Mouse (Mus musculus) MEL (cell line): ENCODE results near the gene Rfx4. TPM values are rescaled to one million over a fixed set of nuclear protein-coding genes. Genes with fewer than 3 reads are reported as not detected.
A peak's percentile ranks its signal among the peaks of the same experiment; 100 is the strongest.

Experiments
- DNase-seq: peaks from one replicate; pipeline ENCODE4 v3.0.0; 2011; ENCODE audit warnings: low read depth, low spot score
- H3K27ac ChIP-seq: 2 replicates; pipeline ENCODE4 v1.5.1; 2012; ENCODE audit warnings: low read depth, mild to moderate bottlenecking, control low read depth, low read length, moderate library complexity; ENCODE audit not compliant: control insufficient read depth
- H3K27me3 ChIP-seq, 2 experiments: fragments of 150-350 bp in 1 of 2; sonication (generic) in 1 of 2; 2 replicates each; pipeline ENCODE4 v1.6.1; 2012; ENCODE audit warnings: low read length in 2 of 2, mild to moderate bottlenecking in 2 of 2, improper control_type of control experiment in 1 of 2, moderate library complexity in 1 of 2; ENCODE audit not compliant: insufficient read depth in 2 of 2, control insufficient read depth in 1 of 2
- H3K36me3 ChIP-seq, 2 experiments: 2 replicates each; pipeline ENCODE4 v1.6.1; 2012 to 2014; ENCODE audit warnings: low read length in 2 of 2, improper control_type of control experiment in 1 of 2, inconsistent platforms in 1 of 2, mild to moderate bottlenecking in 1 of 2; ENCODE audit not compliant: insufficient read depth in 2 of 2, control insufficient read depth in 1 of 2
- H3K4me1 ChIP-seq, 2 experiments: fragments of 150-350 bp in 1 of 2; sonication (generic) in 1 of 2; 2 replicates each; pipeline ENCODE4 v1.6.1; 2012; ENCODE audit warnings: low read length in 2 of 2, improper control_type of control experiment in 1 of 2, mild to moderate bottlenecking in 1 of 2; ENCODE audit not compliant: insufficient read depth in 2 of 2, control insufficient read depth in 1 of 2
- H3K4me3 ChIP-seq, 2 experiments: fragments of 150-350 bp in 1 of 2; sonication (generic) in 1 of 2; 2 replicates each; pipeline ENCODE4 v1.5.1; 2012; ENCODE audit warnings: low read depth in 2 of 2, low read length in 2 of 2, mild to moderate bottlenecking in 2 of 2, moderate library complexity in 2 of 2, control low read depth in 1 of 2, improper control_type of control experiment in 1 of 2; ENCODE audit not compliant: control insufficient read depth in 1 of 2, insufficient read depth in 1 of 2
- H3K79me2 ChIP-seq: 2 replicates; pipeline ENCODE4 v1.6.1; 2012; ENCODE audit warnings: mild to moderate bottlenecking, low read length, moderate library complexity; ENCODE audit not compliant: control insufficient read depth, poor library complexity, insufficient read depth
- H3K9ac ChIP-seq: 2 replicates; pipeline ENCODE4 v1.6.1; 2012; ENCODE audit warnings: low read depth, mild to moderate bottlenecking, control low read depth, low read length, moderate library complexity; ENCODE audit not compliant: control insufficient read depth, poor library complexity, severe bottlenecking
- H3K9me3 ChIP-seq: fragments of 150-350 bp; sonication (generic); replicated peaks from 2 replicates; pipeline ENCODE4 v1.6.1; 2012; ENCODE audit warnings: mild to moderate bottlenecking, low read length, improper control_type of control experiment, moderate library complexity; ENCODE audit not compliant: insufficient read depth
- BHLHE40 ChIP-seq: IDR thresholded peaks from 2 replicates; pipeline ENCODE4 v1.6.1; 2012; ENCODE audit warnings: low read depth, mild to moderate bottlenecking, inconsistent platforms, low read length, improper control_type of control experiment, borderline replicate concordance
- CHD1 ChIP-seq: IDR thresholded peaks from 2 replicates; pipeline ENCODE4 v1.6.1; 2012; ENCODE audit warnings: low read depth, mild to moderate bottlenecking, inconsistent platforms, low read length, improper control_type of control experiment
- ELF1 ChIP-seq: IDR thresholded peaks from 2 replicates; pipeline ENCODE4 v1.6.1; 2014; ENCODE audit warnings: low read depth, mild to moderate bottlenecking, inconsistent platforms, low read length, improper control_type of control experiment, moderate library complexity
- EP300 ChIP-seq, 2 experiments: IDR thresholded peaks; 2 replicates each; pipeline ENCODE4 v1.6.1; 2011; ENCODE audit warnings: improper control_type of control experiment in 2 of 2, low read length in 2 of 2, low read depth in 1 of 2, mild to moderate bottlenecking in 1 of 2
- ETS1 ChIP-seq: IDR thresholded peaks from 2 replicates; pipeline ENCODE4 v1.6.1; 2012; ENCODE audit warnings: low read depth, mild to moderate bottlenecking, inconsistent platforms, low read length, improper control_type of control experiment, moderate library complexity
- GATA1 ChIP-seq: IDR thresholded peaks from 2 replicates; pipeline ENCODE4 v1.6.1; 2011; ENCODE audit warnings: low read depth, low read length, improper control_type of control experiment
- HCFC1 ChIP-seq: IDR thresholded peaks from 2 replicates; pipeline ENCODE4 v1.6.1; 2012; ENCODE audit warnings: low read depth, mild to moderate bottlenecking, inconsistent platforms, low read length, improper control_type of control experiment, moderate library complexity
- JUND ChIP-seq: IDR thresholded peaks from 2 replicates; pipeline ENCODE4 v1.6.1; 2011; ENCODE audit warnings: low read depth, mild to moderate bottlenecking, improper control_type of control experiment, low read length
- KAT2A ChIP-seq: conservative IDR thresholded peaks from 2 replicates; pipeline ENCODE4 v1.6.1; 2012; ENCODE audit warnings: low read depth, low read length, improper control_type of control experiment, inconsistent platforms
- MAFK ChIP-seq: IDR thresholded peaks from 2 replicates; pipeline ENCODE4 v1.6.1; 2011; ENCODE audit warnings: low read depth, mild to moderate bottlenecking, low read length, improper control_type of control experiment, borderline replicate concordance
- MAX ChIP-seq: IDR thresholded peaks from 2 replicates; pipeline ENCODE4 v1.6.1; 2011; ENCODE audit warnings: low read length, improper control_type of control experiment
- MAZ ChIP-seq: IDR thresholded peaks from 2 replicates; pipeline ENCODE4 v1.6.1; 2012; ENCODE audit warnings: low read depth, mild to moderate bottlenecking, inconsistent platforms, low read length, improper control_type of control experiment
- MEF2A ChIP-seq: IDR thresholded peaks from 2 replicates; pipeline ENCODE4 v1.6.1; 2014; ENCODE audit warnings: low read depth, mild to moderate bottlenecking, inconsistent platforms, low read length, improper control_type of control experiment; ENCODE audit not compliant: poor library complexity, insufficient replicate concordance, severe bottlenecking; ENCODE audit errors: extremely low read depth
- MXI1 ChIP-seq: IDR thresholded peaks from 2 replicates; pipeline ENCODE4 v1.6.1; 2011; ENCODE audit warnings: mild to moderate bottlenecking, low read depth, low read length, improper control_type of control experiment
- MYB ChIP-seq: IDR thresholded peaks from 2 replicates; pipeline ENCODE4 v1.6.1; 2011; ENCODE audit warnings: mild to moderate bottlenecking, low read depth, low read length, improper control_type of control experiment
- MYC ChIP-seq: IDR thresholded peaks from 2 replicates; pipeline ENCODE4 v1.6.1; 2011; ENCODE audit warnings: low read depth, mild to moderate bottlenecking, low read length, improper control_type of control experiment, moderate library complexity
- NELFE ChIP-seq: IDR thresholded peaks from 2 replicates; pipeline ENCODE4 v1.6.1; 2011; ENCODE audit warnings: low read depth, low read length, improper control_type of control experiment
- POLR2A ChIP-seq, 2 experiments: IDR thresholded peaks; 2 replicates each; pipeline ENCODE4 v1.6.1; 2011 to 2012; ENCODE audit warnings: low read length in 2 of 2, mild to moderate bottlenecking in 2 of 2, control low read depth in 1 of 2, improper control_type of control experiment in 1 of 2, low read depth in 1 of 2, moderate library complexity in 1 of 2; ENCODE audit not compliant: control insufficient read depth in 1 of 2, insufficient read depth in 1 of 2, poor library complexity in 1 of 2
- POLR2AphosphoS2 ChIP-seq: IDR thresholded peaks from 2 replicates; pipeline ENCODE4 v1.6.1; 2011; ENCODE audit warnings: low read length, improper control_type of control experiment
- POLR2AphosphoS5 ChIP-seq: IDR thresholded peaks from 2 replicates; pipeline ENCODE4 v1.6.1; 2012; ENCODE audit warnings: low read depth, borderline replicate concordance, mild to moderate bottlenecking, inconsistent platforms, low read length, moderate library complexity, mixed read lengths
- RAD21 ChIP-seq: IDR thresholded peaks from 2 replicates; pipeline ENCODE4 v1.6.1; 2011; ENCODE audit warnings: mild to moderate bottlenecking, low read depth, low read length, improper control_type of control experiment
- SIN3A ChIP-seq: IDR thresholded peaks from 2 replicates; pipeline ENCODE4 v1.6.1; 2012; ENCODE audit warnings: low read length, improper control_type of control experiment, inconsistent platforms
- SMC3 ChIP-seq: IDR thresholded peaks from 2 replicates; pipeline ENCODE4 v1.6.1; 2011; ENCODE audit warnings: low read depth, low read length, improper control_type of control experiment
- TBP ChIP-seq: IDR thresholded peaks from 2 replicates; pipeline ENCODE4 v1.8.0; 2011; ENCODE audit warnings: low read depth, low read length, improper control_type of control experiment
- TCF12 ChIP-seq: IDR thresholded peaks from 2 replicates; pipeline ENCODE4 v1.6.1; 2014; ENCODE audit warnings: low read depth, mild to moderate bottlenecking, inconsistent platforms, low read length, improper control_type of control experiment, moderate library complexity
- USF1 ChIP-seq: IDR thresholded peaks from 2 replicates; pipeline ENCODE4 v1.6.1; 2014; ENCODE audit warnings: low read depth, mild to moderate bottlenecking, inconsistent platforms, low read length, improper control_type of control experiment, moderate library complexity
- ZKSCAN1 ChIP-seq: IDR thresholded peaks from 2 replicates; pipeline ENCODE4 v1.6.1; 2012; ENCODE audit warnings: low read depth, mild to moderate bottlenecking, inconsistent platforms, low read length, improper control_type of control experiment, moderate library complexity
- ZMIZ1 ChIP-seq: IDR thresholded peaks from 2 replicates; pipeline ENCODE4 v1.6.1; 2012; ENCODE audit warnings: low read depth, mild to moderate bottlenecking, inconsistent platforms, low read length, improper control_type of control experiment, moderate library complexity
- ZNF384 ChIP-seq: IDR thresholded peaks from 2 replicates; pipeline ENCODE4 v1.6.1; 2012; ENCODE audit warnings: low read depth, mild to moderate bottlenecking, inconsistent platforms, low read length, improper control_type of control experiment
- polyA plus RNA-seq, 2 experiments: library from polyadenylated mRNA; stranded (reverse) in 1 of 2; unstranded in 1 of 2; fragments of >175 nt in 1 of 2; fragments of >200 nt in 1 of 2; gene quantifications; 2 replicates each; pipeline versions ENCODE4 v1.2.1 to v1.2.4; 2012; ENCODE audit warnings: low replicate concordance in 2 of 2, low read depth in 1 of 2; ENCODE audit not compliant: insufficient read length in 2 of 2, insufficient read depth in 1 of 2, missing spikeins in 1 of 2
- total RNA-seq: library from RNA; depleted of rRNA; stranded (reverse); fragments of 300-350 nt; gene quantifications from 2 replicates; pipeline ENCODE4 v1.2.3, GENCODE M21; 2012

Gene Rfx4
- total and polyA plus RNA-seq, 3 experiments, result not detected

GRCm38 (mm10) chr10:84915476-84915875 lies 159.6 kb downstream of the Rfx4 start:
- Histone ChIP-seq H3K4me1 (peaks cover 0 to 10% of the 10 kb centered on the region in 2 experiments; a peak in 1 of 4 replicates), H3K9me3 (no peaks in the 10 kb centered on the region), H3K27me3 (peaks cover 5 to 14% of the 10 kb centered on the region in 2 experiments; a peak in 3 of 4 replicates), H3K36me3 (peaks cover 0 to 15% of the 10 kb centered on the region in 2 experiments; a peak in 2 of 4 replicates), H3K9ac (no peak overlapping the region), H3K4me3 (no peak overlapping the region), H3K27ac (no peak overlapping the region), H3K79me2 (peaks cover 19% of the 10 kb centered on the region)
- TF ChIP-seq ZKSCAN1, result no peak
- no peak for TF ChIP-seq CHD1
- TF ChIP-seq MXI1, result no peak
- no peak for TF ChIP-seq TBP
- no peak for TF ChIP-seq GATA1
- no peak for TF ChIP-seq MYC
- TF ChIP-seq ETS1, result no peak
- DNase-seq, result no peak

- H3K36me3 ChIP-seq, result peaks cover 0 to 15% of the 10 kb centered on the region in 2 experiments; a peak in 2 of 4 replicates
- TF ChIP-seq RAD21 (no peak), POLR2AphosphoS5 (no peak), MAZ (peak; percentile 62; the same call in 1 of the 2 replicates), EP300 (IDR thresholded peaks at IDR 0.05; ENCODE audit: low read depth in 1 of 2, low read length in 2 of 2) (no peak; a peak in 1 of 4 replicates), POLR2AphosphoS2 (no peak), HCFC1 (peak; percentile 95), MEF2A (no peak), ZKSCAN1 (no peak), POLR2A (IDR thresholded peaks at IDR 0.05; ENCODE audit: control insufficient read depth in 1 of 2, insufficient read depth in 1 of 2, low read depth in 1 of 2, low read length in 2 of 2, poor library complexity in 1 of 2) (peak; percentile 67 to 71), KAT2A (peak; percentile 97), ETS1 (0 out of 2 replicates have a peak, but pooled peaks have one; percentile 23), SIN3A (peak; percentile 93), ZMIZ1 (peak; percentile 61), JUND (no peak), MAX (no peak; the same call in none of the 2 replicates), ELF1 (peak; percentile 92), MYB (peak; percentile 45; the same call in 1 of the 2 replicates), MAFK (no peak), CHD1 (no peak), ZNF384 (peak; percentile 83), NELFE (peak; percentile 54), USF1 (peak; percentile 50; the same call in 1 of the 2 replicates), SMC3 (no peak), TCF12 (peak; percentile 27; the same call in 1 of the 2 replicates), BHLHE40 (no peak)
Observed at GRCm38 (mm10) chr10:84916810-84917730, 161.2 kb downstream of the Rfx4 start, which contains the start of gene Ric8b. Gene Ric8b (plus strand): TSS chr10:84917616.

More at GRCm38 (mm10) chr10:84916810-84917730, 161.2 kb downstream of the Rfx4 start, which contains the start of gene Ric8b:
- peak within 1 kb of the TSS; percentile 96 for H3K27ac ChIP-seq
- peak; percentile 98 for DNase-seq
- peaks cover 0 to 10% of the 10 kb centered on the region in 2 experiments; a peak in 1 of 4 replicates for H3K4me1 ChIP-seq
- peaks cover 20% of the 10 kb centered on the region for H3K79me2 ChIP-seq
- H3K9me3 ChIP-seq, result no peaks in the 10 kb centered on the region
- peak within 1 kb of the TSS; percentile 92 for H3K9ac ChIP-seq
- peaks cover 3 to 6% of the 10 kb centered on the region in 2 experiments; a peak in 3 of 4 replicates for H3K27me3 ChIP-seq
- peak within 1 kb of the TSS; percentile 72 to 85 for H3K4me3 ChIP-seq
